Mouse (Mus musculus): ENCODE data around the gene Phldb3. TPM values are rescaled to one million over a fixed set of nuclear protein-coding genes. Genes with fewer than 3 reads are reported as not detected.

Gene Phldb3
- polyA plus RNA-seq, 1 experiment from 2014 or later = 0.09 TPM

DNA sequence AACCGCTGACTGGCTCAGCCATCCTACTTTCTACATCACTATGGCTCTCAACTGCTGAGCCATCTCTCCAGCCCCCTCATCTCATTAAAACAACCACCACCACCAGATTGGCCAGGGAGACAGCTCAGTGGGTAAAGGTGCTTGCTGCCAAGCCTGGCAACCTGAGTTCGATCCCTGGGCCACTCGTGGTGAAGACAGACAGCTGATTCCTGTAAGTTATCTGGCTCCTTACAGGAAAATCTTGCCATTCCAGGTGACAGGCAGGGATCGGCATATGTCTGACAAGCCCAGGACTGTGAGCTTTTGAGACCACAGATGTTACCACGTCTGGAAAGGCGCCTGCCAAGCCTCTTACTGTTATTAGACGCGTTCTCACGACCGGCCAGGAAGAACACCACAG is 32.8 kb upstream of the Phldb3 start:
- Histone ChIP-seq H3K27me3 (no peaks in the 10 kb centered on the region), H3K4me1 (replicated peaks) (peaks cover 4% of the 10 kb centered on the region), H3K9ac (no peak overlapping the region), H3K4me2 (no peak overlapping the region), H3K4me3 (replicated peaks) (no peak overlapping the region), H3K36me3 (peaks cover 6% of the 10 kb centered on the region; the same call in 1 of the 2 replicates), H3K27ac (no peak overlapping the region), H3K9me3 (replicated peaks) (no peaks in the 10 kb centered on the region)
- DNase-seq = no peak
- ATAC-seq (ENCODE audit: low read depth) = no peak
- WGBS (ENCODE audit: insufficient replicate concordance) = 81% methylated on average over 10 of the region's 10 CpGs

- Histone ChIP-seq H3K9me3 (replicated peaks) (0 out of 2 replicates have a peak, but pooled peaks cover 2% of the 10 kb centered on the region), H3K4me2 (no peak overlapping the region), H3K27me3 (peaks cover 32% of the 10 kb centered on the region), H3K9ac (no peak overlapping the region), H3K4me1 (replicated peaks) (peaks cover 19% of the 10 kb centered on the region), H3K27ac (no peak overlapping the region), H3K36me3 (no peaks in the 10 kb centered on the region), H3K4me3 (replicated peaks) (no peak overlapping the region)
- DNase-seq (no peak), ATAC-seq (ENCODE audit: low read depth) (no peak)
- WGBS (ENCODE audit: insufficient replicate concordance) = 77% methylated on average over 6 of the region's 6 CpGs
Observed at GRCm38 (mm10) chr7:24584876-24585275, 25.7 kb upstream of the Phldb3 start.

- no peak overlapping the region for H3K9ac ChIP-seq
- WGBS (ENCODE audit: insufficient replicate concordance) = 51% methylated on average over 9 of the region's 16 CpGs
- no peak for ATAC-seq (ENCODE audit: low read depth)
- H3K4me1 ChIP-seq (replicated peaks) = peaks cover 28% of the 10 kb centered on the region
- no peak overlapping the region for H3K27ac ChIP-seq
- H3K36me3 ChIP-seq = no peaks in the 10 kb centered on the region
- H3K4me3 ChIP-seq (replicated peaks) = no peak overlapping the region
- peaks cover 32% of the 10 kb centered on the region for H3K27me3 ChIP-seq
- 0 out of 2 replicates have a peak, but pooled peaks cover 2% of the 10 kb centered on the region for H3K9me3 ChIP-seq (replicated peaks)
- H3K4me2 ChIP-seq = no peak overlapping the region
- DNase-seq = no peak
Observed at GRCm38 (mm10) chr7:24585995-24586394, 24.6 kb upstream of the Phldb3 start.

GRCm38 (mm10) chr7:24586828-24587227 is 23.7 kb upstream of the Phldb3 start:
- no peaks in the 10 kb centered on the region for H3K36me3 ChIP-seq
- WGBS (ENCODE audit: insufficient replicate concordance) = 8% methylated on average over 8 of the region's 8 CpGs
- DNase-seq (peak; percentile 38), ATAC-seq (ENCODE audit: low read depth) (peak; percentile 75)
- H3K27me3 ChIP-seq = peaks cover 32% of the 10 kb centered on the region
- peak overlapping the region; percentile 56 for H3K4me3 ChIP-seq (replicated peaks)
- H3K4me1 ChIP-seq (replicated peaks) = peaks cover 37% of the 10 kb centered on the region
- peak overlapping the region; percentile 76 for H3K4me2 ChIP-seq
- H3K9ac ChIP-seq = peak overlapping the region; percentile 43; the same call in 1 of the 2 replicates
- no peak overlapping the region for H3K27ac ChIP-seq
- H3K9me3 ChIP-seq (replicated peaks) = 0 out of 2 replicates have a peak, but pooled peaks cover 2% of the 10 kb centered on the region

DNA sequence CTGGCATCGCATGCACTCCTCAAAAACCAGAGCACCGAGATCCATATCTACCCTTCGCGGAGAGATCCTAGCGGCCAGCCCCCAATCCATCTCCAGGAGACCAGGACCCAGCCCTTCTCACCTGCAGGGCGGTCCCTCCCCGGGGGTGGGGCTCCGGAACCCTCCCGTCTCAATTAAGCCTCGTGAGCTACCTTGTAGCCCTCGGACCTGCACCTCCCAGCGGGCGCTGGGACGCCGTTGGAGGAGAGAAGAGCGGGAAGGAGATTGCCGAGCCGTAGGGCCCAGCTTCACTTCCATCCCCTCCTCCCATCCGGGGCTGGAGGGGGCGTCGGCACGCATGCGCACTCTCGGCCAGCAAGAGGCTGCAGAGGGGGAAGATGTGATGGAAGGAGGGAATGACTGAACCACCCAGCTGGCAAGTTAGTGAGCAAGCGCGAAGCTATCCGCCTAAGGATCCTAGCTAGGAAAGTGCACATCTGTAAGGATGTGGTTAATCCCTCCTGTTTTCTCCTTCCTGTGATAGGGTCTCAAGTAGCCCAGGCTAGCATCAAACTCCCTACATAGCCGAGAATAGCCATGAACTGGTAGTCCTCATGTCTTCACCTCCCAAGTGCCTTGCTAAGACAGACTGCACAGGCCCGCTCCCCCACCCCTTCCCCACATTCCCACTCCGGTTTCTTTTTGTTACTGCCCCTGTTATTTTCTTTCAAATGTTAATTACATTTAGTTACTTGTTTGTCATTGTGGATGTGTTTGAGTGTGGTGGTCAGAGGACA is 23.0 kb upstream of the Phldb3 start, which contains the start of the genes Ethe1 and Zfp575:
Ethe1 (plus strand) TSS at position 214 of the 776 bp plus-strand sequence.
Zfp575 (minus strand) TSS at position 312 of the 776 bp plus-strand sequence.
- H3K36me3 ChIP-seq = no peaks in the 10 kb centered on the region
- H3K27me3 ChIP-seq = peaks cover 32% of the 10 kb centered on the region
- peak; percentile 6; the same call in 1 of the 2 replicates for ATAC-seq (ENCODE audit: low read depth)
- peak within 1 kb of the TSS; percentile 43; the same call in 1 of the 2 replicates for H3K9ac ChIP-seq
- H3K4me1 ChIP-seq (replicated peaks) = peaks cover 44% of the 10 kb centered on the region
- no peak for DNase-seq
- H3K4me2 ChIP-seq = peak within 1 kb of the TSS; percentile 76
- WGBS (ENCODE audit: insufficient replicate concordance) = 11% methylated on average over 30 of the region's 30 CpGs
- H3K9me3 ChIP-seq (replicated peaks) = 0 out of 2 replicates have a peak, but pooled peaks cover 2% of the 10 kb centered on the region
- H3K4me3 ChIP-seq (replicated peaks) = peak within 1 kb of the TSS; percentile 56
- H3K27ac ChIP-seq = no peak within 1 kb of the TSS

- peaks cover 52% of the 10 kb centered on the region for H3K4me1 ChIP-seq (replicated peaks)
Observed at GRCm38 (mm10) chr7:24588336-24588735, 22.2 kb upstream of the Phldb3 start.

DNA sequence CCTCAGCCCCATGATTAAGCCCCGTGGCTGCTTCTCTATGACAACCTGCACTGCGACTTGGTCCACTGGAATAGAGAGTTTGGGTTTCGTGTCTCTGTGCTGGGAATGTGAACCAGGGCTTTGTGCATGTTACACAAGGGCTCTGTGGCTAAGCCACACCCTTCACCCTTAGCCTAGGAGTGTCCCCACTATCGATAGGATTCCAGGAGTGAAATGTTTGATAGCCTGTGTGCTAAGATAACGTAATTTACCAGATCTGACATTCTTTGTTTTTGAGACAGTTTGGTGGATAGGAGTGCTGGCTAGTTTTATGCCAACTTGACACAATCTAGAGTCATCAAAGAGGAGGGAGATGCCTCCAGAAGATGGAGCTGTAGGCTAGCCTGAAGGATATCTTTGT is 18.8 kb upstream of the Phldb3 start:
- H3K27me3 ChIP-seq = peaks cover 19% of the 10 kb centered on the region
- peak; percentile 67 for ATAC-seq (ENCODE audit: low read depth)
- H3K27ac ChIP-seq = peak overlapping the region; percentile 51
- H3K9me3 ChIP-seq (replicated peaks) = no peaks in the 10 kb centered on the region
- H3K4me3 ChIP-seq (replicated peaks) = peak overlapping the region; percentile 1; the same call in 1 of the 2 replicates
- H3K4me2 ChIP-seq = peak overlapping the region; percentile 42
- WGBS (ENCODE audit: insufficient replicate concordance) = 26% methylated on average over 5 of the region's 5 CpGs
- H3K9ac ChIP-seq = peak overlapping the region; percentile 43; the same call in 1 of the 2 replicates
- DNase-seq = peak; percentile 31
- no peaks in the 10 kb centered on the region for H3K36me3 ChIP-seq
- peaks cover 75% of the 10 kb centered on the region for H3K4me1 ChIP-seq (replicated peaks)

More at GRCm38 (mm10) chr7:24588336-24588735, 22.2 kb upstream of the Phldb3 start:
- ATAC-seq (ENCODE audit: low read depth) (no peak), DNase-seq (no peak)
- Histone ChIP-seq H3K4me3 (replicated peaks) (no peak overlapping the region), H3K27ac (no peak overlapping the region), H3K4me2 (no peak overlapping the region), H3K9ac (no peak overlapping the region), H3K9me3 (replicated peaks) (0 out of 2 replicates have a peak, but pooled peaks cover 2% of the 10 kb centered on the region), H3K36me3 (no peaks in the 10 kb centered on the region), H3K27me3 (peaks cover 32% of the 10 kb centered on the region)
- WGBS (ENCODE audit: insufficient replicate concordance) = 75% methylated on average over 13 of the region's 13 CpGs

DNA sequence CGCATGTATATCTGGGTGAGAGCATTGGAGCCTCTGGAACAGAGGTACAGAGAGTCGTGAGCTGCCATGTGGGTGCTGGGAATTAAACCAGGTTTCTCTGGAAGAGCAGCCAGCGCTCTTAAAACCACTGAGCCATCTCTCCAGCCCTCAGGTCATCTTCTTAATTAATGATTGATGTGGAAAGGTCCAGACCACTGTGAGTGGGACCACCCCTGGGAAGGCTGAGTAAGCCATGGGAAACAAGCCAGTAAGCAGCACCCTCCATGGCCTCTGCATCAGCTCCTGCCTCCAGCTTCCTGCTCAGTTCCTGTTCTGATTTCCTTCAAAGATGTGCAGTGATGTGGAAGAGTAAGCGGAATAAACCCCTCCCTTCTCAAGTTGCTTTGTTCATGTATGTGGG is 18.4 kb upstream of the Phldb3 start:
- Histone ChIP-seq H3K9me3 (replicated peaks) (no peaks in the 10 kb centered on the region), H3K27ac (peak overlapping the region; percentile 51), H3K4me3 (replicated peaks) (peak overlapping the region; percentile 1; the same call in 1 of the 2 replicates), H3K4me2 (peak overlapping the region; percentile 42), H3K36me3 (no peaks in the 10 kb centered on the region), H3K27me3 (peaks cover 16% of the 10 kb centered on the region), H3K4me1 (replicated peaks) (peaks cover 71% of the 10 kb centered on the region), H3K9ac (peak overlapping the region; percentile 43; the same call in 1 of the 2 replicates)
- ATAC-seq (ENCODE audit: low read depth) (no peak), DNase-seq (no peak)
- 48% methylated on average over 4 of the region's 4 CpGs for WGBS (ENCODE audit: insufficient replicate concordance)

GRCm38 (mm10) chr7:24592781-24593180 is 17.8 kb upstream of the Phldb3 start:
- no peak overlapping the region for H3K4me3 ChIP-seq (replicated peaks)
- peaks cover 10% of the 10 kb centered on the region; the same call in 1 of the 2 replicates for H3K27me3 ChIP-seq
- peak overlapping the region; percentile 95 for H3K4me2 ChIP-seq
- 0 out of 2 replicates have a peak overlapping the region, but pooled peaks have one; percentile 43 for H3K9ac ChIP-seq
- WGBS (ENCODE audit: insufficient replicate concordance) = 85% methylated on average over 6 of the region's 6 CpGs
- no peaks in the 10 kb centered on the region for H3K9me3 ChIP-seq (replicated peaks)
- H3K36me3 ChIP-seq = no peaks in the 10 kb centered on the region
- ATAC-seq (ENCODE audit: low read depth) (no peak), DNase-seq (no peak)
- peak overlapping the region; percentile 51; the same call in 1 of the 2 replicates for H3K27ac ChIP-seq
- peaks cover 66% of the 10 kb centered on the region for H3K4me1 ChIP-seq (replicated peaks)

- peaks cover 10% of the 10 kb centered on the region; the same call in 1 of the 2 replicates for H3K27me3 ChIP-seq
- H3K9me3 ChIP-seq (replicated peaks) = no peaks in the 10 kb centered on the region
- ATAC-seq (ENCODE audit: low read depth) (peak; percentile 89), DNase-seq (peak; percentile 63)
- peak overlapping the region; percentile 39; the same call in 1 of the 2 replicates for H3K27ac ChIP-seq
- peaks cover 68% of the 10 kb centered on the region for H3K4me1 ChIP-seq (replicated peaks)
- no peaks in the 10 kb centered on the region for H3K36me3 ChIP-seq
- peak overlapping the region; percentile 69 for H3K4me3 ChIP-seq (replicated peaks)
- H3K4me2 ChIP-seq = peak overlapping the region; percentile 95
- H3K9ac ChIP-seq = peak overlapping the region; percentile 77
- WGBS (ENCODE audit: insufficient replicate concordance) = under 1% methylated on average over 39 of the region's 39 CpGs
Observed at GRCm38 (mm10) chr7:24593621-24594308, 16.8 kb upstream of the Phldb3 start.

- H3K4me3 ChIP-seq (replicated peaks) = peak overlapping the region; percentile 69
- H3K9me3 ChIP-seq (replicated peaks) = no peaks in the 10 kb centered on the region
- WGBS (ENCODE audit: insufficient replicate concordance) = 13% methylated on average over 13 of the region's 13 CpGs
- H3K27ac ChIP-seq = no peak overlapping the region
- DNase-seq (no peak), ATAC-seq (ENCODE audit: low read depth) (no peak)
- H3K4me1 ChIP-seq (replicated peaks) = peaks cover 68% of the 10 kb centered on the region
- no peaks in the 10 kb centered on the region for H3K36me3 ChIP-seq
- H3K4me2 ChIP-seq = peak overlapping the region; percentile 95
- H3K27me3 ChIP-seq = peaks cover 10% of the 10 kb centered on the region; the same call in 1 of the 2 replicates
- H3K9ac ChIP-seq = peak overlapping the region; percentile 77
Observed at GRCm38 (mm10) chr7:24594309-24594803, 16.2 kb upstream of the Phldb3 start.

All from liver, embryonic 13.5 days (tissue).